Mouse (Mus musculus): Measurements from ENCODE around the gene Zfp518b. TPM values are rescaled to one million over a fixed set of nuclear protein-coding genes. Genes with fewer than 3 reads are reported as not detected.

The Zfp518b gene
- polyA plus RNA-seq, 1 experiment: 0.93 TPM

GRCm38 (mm10) chr5:38634321-38635164 is 50.1 kb downstream of the Zfp518b start:
- H3K27ac ChIP-seq (ENCODE audit: control insufficient read depth, insufficient read depth, low read length): no peak overlapping the region
- no peak for DNase-seq
- TF ChIP-seq POLR2A (IDR thresholded peaks at IDR 0.05; ENCODE audit: control insufficient read depth, extremely low read depth, insufficient read depth, low read length, poor library complexity) (no peak), CTCF (IDR thresholded peaks at IDR 0.05; ENCODE audit: borderline replicate concordance, control insufficient read depth, extremely low read depth, insufficient read depth, low read length, poor library complexity) (no peak)
- no peaks in the 10 kb centered on the region for H3K36me3 ChIP-seq (ENCODE audit: control insufficient read depth, insufficient read depth, low read length)
- 49% methylated on average over 11 of the region's 11 CpGs for WGBS
- H3K27me3 ChIP-seq (ENCODE audit: control insufficient read depth, insufficient read depth, low read length): no peaks in the 10 kb centered on the region
- no peak overlapping the region for H3K4me3 ChIP-seq (ENCODE audit: control insufficient read depth, insufficient read depth, low read length)
- no peaks in the 10 kb centered on the region for H3K4me1 ChIP-seq (replicated peaks; ENCODE audit: control insufficient read depth, insufficient read depth, low read length)

DNA sequence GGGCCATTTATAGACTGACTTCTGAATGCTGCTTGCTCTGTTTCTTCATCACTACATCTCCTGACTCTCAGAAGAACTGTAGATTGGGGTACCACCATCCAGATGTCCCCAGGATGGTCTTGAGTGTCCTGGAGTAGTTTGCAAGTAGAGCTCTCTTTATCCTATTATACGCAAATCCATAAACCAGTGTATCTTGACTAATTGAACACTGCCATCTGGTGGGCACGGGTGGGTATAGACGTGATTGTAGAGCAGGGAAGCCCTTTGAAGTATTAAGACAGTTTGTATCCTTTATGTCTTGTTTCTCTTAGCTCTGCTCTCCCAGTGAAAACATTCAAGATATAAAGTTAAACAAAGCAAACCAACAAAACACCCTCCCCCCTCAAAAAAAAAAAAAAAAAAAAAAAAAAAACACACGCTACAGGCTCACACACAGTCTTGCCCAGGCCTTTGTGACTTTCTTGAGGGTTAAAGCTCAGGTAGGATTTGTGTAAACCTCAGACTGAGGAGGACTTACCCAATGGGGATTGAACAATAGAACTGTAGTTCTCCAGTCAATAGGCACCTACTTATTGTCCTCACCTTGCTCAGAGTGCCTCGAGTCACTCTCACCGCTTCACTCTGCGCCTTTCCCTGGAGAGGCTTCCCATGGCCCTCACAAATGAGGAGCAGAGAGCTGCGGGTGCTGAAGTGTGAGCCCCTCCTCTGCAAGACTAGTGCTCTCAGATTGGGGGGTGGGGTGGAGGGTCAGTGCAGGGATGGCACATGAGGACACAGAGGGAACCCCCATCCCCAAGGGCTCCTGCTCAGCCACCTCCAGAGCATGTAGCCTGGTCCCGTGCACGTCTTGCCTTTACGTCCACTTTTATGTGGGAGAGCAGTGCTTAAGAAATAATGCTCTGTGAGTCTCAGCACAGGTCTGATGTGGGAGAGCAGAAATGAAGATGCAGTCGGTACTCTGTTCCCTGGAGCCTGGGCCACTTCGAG is 51.9 kb downstream of the Zfp518b start:
- Histone ChIP-seq H3K27ac (ENCODE audit: control insufficient read depth, insufficient read depth, low read length) (no peak overlapping the region), H3K4me1 (replicated peaks; ENCODE audit: control insufficient read depth, insufficient read depth, low read length) (no peaks in the 10 kb centered on the region), H3K27me3 (ENCODE audit: control insufficient read depth, insufficient read depth, low read length) (no peaks in the 10 kb centered on the region), H3K4me3 (ENCODE audit: control insufficient read depth, insufficient read depth, low read length) (no peak overlapping the region), H3K36me3 (ENCODE audit: control insufficient read depth, insufficient read depth, low read length) (no peaks in the 10 kb centered on the region)
- WGBS: 75% methylated on average over 13 of the region's 13 CpGs
- TF ChIP-seq CTCF (IDR thresholded peaks at IDR 0.05; ENCODE audit: borderline replicate concordance, control insufficient read depth, extremely low read depth, insufficient read depth, low read length, poor library complexity) (no peak), POLR2A (IDR thresholded peaks at IDR 0.05; ENCODE audit: control insufficient read depth, extremely low read depth, insufficient read depth, low read length, poor library complexity) (no peak)
- peak; percentile 76 for DNase-seq

DNA sequence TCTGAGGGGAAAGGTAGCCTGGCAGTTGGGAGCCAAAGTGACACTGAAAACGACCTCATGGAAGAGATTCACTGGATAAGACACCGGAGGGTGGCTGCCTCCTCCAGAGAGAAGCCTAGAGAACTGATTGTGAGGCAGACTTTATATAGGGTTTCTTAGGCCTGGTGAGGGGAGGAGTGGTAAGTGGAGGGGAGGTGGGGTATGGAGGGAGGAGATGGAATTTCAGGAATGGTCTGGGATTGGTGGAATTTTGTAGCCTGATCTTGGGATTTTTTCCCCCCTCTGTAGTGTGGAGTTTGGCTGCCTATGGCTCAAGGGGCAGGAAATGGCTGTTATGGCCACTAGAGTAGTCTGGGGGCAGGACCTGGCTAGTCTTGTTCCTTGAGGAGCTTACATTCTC is 56.6 kb downstream of the Zfp518b start:
- 70% methylated on average over 2 of the region's 2 CpGs for WGBS
- H3K36me3 ChIP-seq (ENCODE audit: control insufficient read depth, insufficient read depth, low read length): no peaks in the 10 kb centered on the region
- TF ChIP-seq CTCF (IDR thresholded peaks at IDR 0.05; ENCODE audit: borderline replicate concordance, control insufficient read depth, extremely low read depth, insufficient read depth, low read length, poor library complexity): no peak
- no peak for TF ChIP-seq POLR2A (IDR thresholded peaks at IDR 0.05; ENCODE audit: control insufficient read depth, extremely low read depth, insufficient read depth, low read length, poor library complexity)
- no peaks in the 10 kb centered on the region for H3K27me3 ChIP-seq (ENCODE audit: control insufficient read depth, insufficient read depth, low read length)
- no peak for DNase-seq
- H3K4me1 ChIP-seq (replicated peaks; ENCODE audit: control insufficient read depth, insufficient read depth, low read length): no peaks in the 10 kb centered on the region
- H3K27ac ChIP-seq (ENCODE audit: control insufficient read depth, insufficient read depth, low read length): no peak overlapping the region
- H3K4me3 ChIP-seq (ENCODE audit: control insufficient read depth, insufficient read depth, low read length): no peak overlapping the region

DNA sequence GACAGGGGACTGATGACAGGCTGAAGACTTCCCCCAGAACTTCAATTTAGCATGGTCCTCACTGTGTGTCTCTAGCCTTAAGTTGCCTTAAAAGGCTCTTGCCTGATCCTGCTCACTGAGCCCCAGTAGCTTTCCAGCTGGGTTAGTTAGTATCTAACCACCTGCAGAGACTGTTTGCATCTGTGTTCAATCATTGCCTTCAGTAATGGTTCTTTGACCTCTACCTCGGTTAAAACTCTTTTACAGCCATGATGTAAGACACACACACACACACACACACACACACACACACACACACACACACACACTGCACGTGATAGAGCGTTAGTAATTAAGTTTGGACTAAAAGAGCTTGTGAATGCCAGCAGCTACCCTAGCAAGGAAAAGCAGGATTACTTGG is 57.7 kb downstream of the Zfp518b start:
- Histone ChIP-seq H3K27me3 (ENCODE audit: control insufficient read depth, insufficient read depth, low read length) (no peaks in the 10 kb centered on the region), H3K36me3 (ENCODE audit: control insufficient read depth, insufficient read depth, low read length) (no peaks in the 10 kb centered on the region), H3K27ac (ENCODE audit: control insufficient read depth, insufficient read depth, low read length) (no peak overlapping the region), H3K4me1 (replicated peaks; ENCODE audit: control insufficient read depth, insufficient read depth, low read length) (no peaks in the 10 kb centered on the region), H3K4me3 (ENCODE audit: control insufficient read depth, insufficient read depth, low read length) (no peak overlapping the region)
- WGBS: 91% methylated on average over 3 of the region's 3 CpGs
- DNase-seq: no peak
- TF ChIP-seq CTCF (IDR thresholded peaks at IDR 0.05; ENCODE audit: borderline replicate concordance, control insufficient read depth, extremely low read depth, insufficient read depth, low read length, poor library complexity) (no peak), POLR2A (IDR thresholded peaks at IDR 0.05; ENCODE audit: control insufficient read depth, extremely low read depth, insufficient read depth, low read length, poor library complexity) (no peak)

DNA sequence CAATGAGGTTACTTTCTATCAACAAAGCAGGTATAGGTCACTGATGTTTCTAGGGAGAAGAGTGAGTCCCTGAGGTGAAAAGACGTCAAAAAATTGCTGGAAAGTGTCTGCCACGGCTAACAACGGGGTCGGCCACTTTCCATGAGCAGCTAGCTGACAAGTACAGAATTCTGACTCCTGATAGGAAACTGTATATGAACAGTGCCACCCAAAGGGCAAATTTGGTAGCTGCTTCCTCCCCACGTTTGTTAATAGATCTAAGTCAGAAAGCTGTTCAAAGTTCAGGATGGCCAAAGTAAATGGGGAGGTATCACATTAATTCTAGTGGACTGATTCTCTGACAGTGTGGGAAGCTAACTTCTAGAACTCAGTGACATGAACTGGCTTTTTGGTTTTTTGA is 63.8 kb downstream of the Zfp518b start:
- no peaks in the 10 kb centered on the region for H3K4me1 ChIP-seq (replicated peaks; ENCODE audit: control insufficient read depth, insufficient read depth, low read length)
- no peak overlapping the region for H3K4me3 ChIP-seq (ENCODE audit: control insufficient read depth, insufficient read depth, low read length)
- H3K27me3 ChIP-seq (ENCODE audit: control insufficient read depth, insufficient read depth, low read length): no peaks in the 10 kb centered on the region
- H3K27ac ChIP-seq (ENCODE audit: control insufficient read depth, insufficient read depth, low read length): no peak overlapping the region
- DNase-seq: peak; percentile 25
- H3K36me3 ChIP-seq (ENCODE audit: control insufficient read depth, insufficient read depth, low read length): no peaks in the 10 kb centered on the region
- no peak for TF ChIP-seq CTCF (IDR thresholded peaks at IDR 0.05; ENCODE audit: borderline replicate concordance, control insufficient read depth, extremely low read depth, insufficient read depth, low read length, poor library complexity)
- no peak for TF ChIP-seq POLR2A (IDR thresholded peaks at IDR 0.05; ENCODE audit: control insufficient read depth, extremely low read depth, insufficient read depth, low read length, poor library complexity)
- WGBS: 5% methylated on average over 5 of the region's 5 CpGs

- 87% methylated on average over 3 of the region's 3 CpGs for WGBS
- no peak overlapping the region for H3K4me3 ChIP-seq (ENCODE audit: control insufficient read depth, insufficient read depth, low read length)
- H3K27me3 ChIP-seq (ENCODE audit: control insufficient read depth, insufficient read depth, low read length): no peaks in the 10 kb centered on the region
- no peak overlapping the region for H3K27ac ChIP-seq (ENCODE audit: control insufficient read depth, insufficient read depth, low read length)
- TF ChIP-seq CTCF (IDR thresholded peaks at IDR 0.05; ENCODE audit: borderline replicate concordance, control insufficient read depth, extremely low read depth, insufficient read depth, low read length, poor library complexity) (no peak), POLR2A (IDR thresholded peaks at IDR 0.05; ENCODE audit: control insufficient read depth, extremely low read depth, insufficient read depth, low read length, poor library complexity) (no peak)
- H3K36me3 ChIP-seq (ENCODE audit: control insufficient read depth, insufficient read depth, low read length): no peaks in the 10 kb centered on the region
- H3K4me1 ChIP-seq (replicated peaks; ENCODE audit: control insufficient read depth, insufficient read depth, low read length): no peaks in the 10 kb centered on the region
- DNase-seq: no peak
Measured at GRCm38 (mm10) chr5:38618908-38619307, 65.7 kb downstream of the Zfp518b start.

Other genes with a start within 250 kb of the Zfp518b start
- gene Slc2a9, start 181.7 kb downstream of the Zfp518b start, polyA plus RNA-seq (2012; rRNA removed): 6.5 and 9.0 TPM in 2 replicates
- gene Wdr1, start 121.6 kb downstream of the Zfp518b start, polyA plus RNA-seq (2012; rRNA removed): 272 and 306 TPM in 2 replicates
- gene Clnk, start 192.0 kb upstream of the Zfp518b start, polyA plus RNA-seq (2012; rRNA removed): 0.27 and 0.28 TPM in 2 replicates